ENCODE assay signal across 8 mouse cellular contexts in the genomic region with DNA sequence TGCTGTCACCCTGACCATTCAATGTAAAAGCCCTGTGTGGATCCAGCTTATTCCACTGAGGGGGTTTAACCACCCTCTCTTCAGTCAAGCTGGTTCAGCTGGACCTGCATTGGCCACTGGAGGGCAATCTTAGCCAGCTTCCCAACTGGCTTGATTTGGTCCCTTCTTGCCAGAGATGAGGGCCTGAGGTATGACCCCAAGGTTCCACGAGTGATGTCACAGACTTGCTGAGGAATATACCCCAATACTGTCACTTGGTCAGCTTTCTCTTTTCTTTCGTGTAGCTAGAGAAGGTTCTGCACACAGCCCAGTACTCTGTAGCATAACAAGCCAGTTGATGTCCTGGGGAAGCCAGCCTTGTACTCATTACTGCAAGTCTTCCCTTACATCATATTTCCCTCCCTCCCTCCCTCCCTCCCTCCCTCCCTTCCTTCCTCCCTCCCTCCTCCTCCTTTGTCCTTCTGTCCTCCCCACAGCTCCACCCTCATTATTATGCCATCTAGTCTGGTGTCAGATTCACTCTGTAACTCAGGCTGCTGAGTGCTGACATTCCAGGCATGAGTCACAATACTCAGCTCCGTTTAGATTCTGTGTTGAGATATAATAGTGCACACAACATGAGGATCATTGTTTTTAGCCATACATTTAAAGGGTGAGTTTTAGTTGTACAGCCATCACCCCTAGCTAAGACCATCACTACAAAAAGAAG. TPM values are rescaled to one million over a fixed set of nuclear protein-coding genes. Genes with fewer than 3 reads are reported as not detected.
DNase-seq lines count a peak whose midpoint lies in the region; ATAC-seq lines count a peak whose summit lies in the region.

No protein-coding gene starts in this region.

- no peaks in the 10 kb centered on the region for H3K27me3 ChIP-seq in embryonic facial prominence, embryonic 11.5 days (ENCODE audit: control insufficient read depth, insufficient read depth, low read length)
- no peaks in the 10 kb centered on the region for H3K27me3 ChIP-seq in hindbrain, embryonic 13.5 days
- no peaks in the 10 kb centered on the region for H3K27me3 ChIP-seq in limb, embryonic 10.5 days (ENCODE audit: low read depth, poor library complexity, severe bottlenecking)
- H3K27me3 ChIP-seq in midbrain, embryonic 16.5 days (ENCODE audit: control insufficient read depth, insufficient read depth, low read depth, low read length): no peaks in the 10 kb centered on the region

- peak; percentile 26 to 28 for DNase-seq in cerebellum, adult 18-20 months
- no peak for DNase-seq in cerebellum, adult 11-12 months
- peak; percentile 53 for DNase-seq in adipocyte (ENCODE audit: low spot score)
- peak; percentile 76 for DNase-seq in embryonic facial prominence, embryonic 11.5 days (ENCODE audit: low spot score)
- DNase-seq in limb, embryonic 10.5 days (ENCODE audit: low spot score): peak; percentile 66
- peak; percentile 41 for DNase-seq in yolk sac, embryonic 10.5 days (ENCODE audit: low spot score)

- no peak overlapping the region for H3K4me3 ChIP-seq in embryonic facial prominence, embryonic 11.5 days (ENCODE audit: low read depth, low read length)
- H3K4me3 ChIP-seq in hindbrain, embryonic 13.5 days: no peak overlapping the region
- no peak overlapping the region for H3K4me3 ChIP-seq in limb, embryonic 10.5 days
- H3K4me3 ChIP-seq in midbrain, embryonic 16.5 days (ENCODE audit: low read depth, low read length): no peak overlapping the region

- 35% methylated on average over 3 of the region's 3 CpGs for WGBS in embryonic facial prominence, embryonic 11.5 days
- WGBS in hindbrain, embryonic 13.5 days: 24% methylated on average over 3 of the region's 3 CpGs
- 44% methylated on average over 3 of the region's 3 CpGs for WGBS in limb, embryonic 10.5 days
- 31% methylated on average over 3 of the region's 3 CpGs for WGBS in midbrain, embryonic 16.5 days

- H3K36me3 ChIP-seq in embryonic facial prominence, embryonic 11.5 days (replicated peaks; ENCODE audit: control insufficient read depth, insufficient read depth, low read depth, low read length): no peaks in the 10 kb centered on the region
- H3K36me3 ChIP-seq in hindbrain, embryonic 13.5 days: no peaks in the 10 kb centered on the region
- no peaks in the 10 kb centered on the region for H3K36me3 ChIP-seq in limb, embryonic 10.5 days
- no peaks in the 10 kb centered on the region for H3K36me3 ChIP-seq in midbrain, embryonic 16.5 days (ENCODE audit: control insufficient read depth, insufficient read depth, low read length)

- H3K4me1 ChIP-seq in embryonic facial prominence, embryonic 11.5 days (ENCODE audit: control insufficient read depth, insufficient read depth, low read length): no peaks in the 10 kb centered on the region
- peaks cover 23% of the 10 kb centered on the region for H3K4me1 ChIP-seq in hindbrain, embryonic 13.5 days (replicated peaks)
- H3K4me1 ChIP-seq in limb, embryonic 10.5 days: peaks cover 24% of the 10 kb centered on the region
- peaks cover 9% of the 10 kb centered on the region for H3K4me1 ChIP-seq in midbrain, embryonic 16.5 days (ENCODE audit: control insufficient read depth, insufficient read depth, low read length)

- H3K4me2 ChIP-seq in embryonic facial prominence, embryonic 11.5 days (ENCODE audit: low read depth, low read length): no peak overlapping the region
- H3K4me2 ChIP-seq in hindbrain, embryonic 13.5 days: no peak overlapping the region
- H3K4me2 ChIP-seq in midbrain, embryonic 16.5 days (ENCODE audit: low read length): no peak overlapping the region

- no peak overlapping the region for H3K9ac ChIP-seq in embryonic facial prominence, embryonic 11.5 days (replicated peaks; ENCODE audit: low read length)
- H3K9ac ChIP-seq in hindbrain, embryonic 13.5 days: no peak overlapping the region
- no peak overlapping the region for H3K9ac ChIP-seq in midbrain, embryonic 16.5 days (ENCODE audit: low read depth, low read length)

- H3K27ac ChIP-seq in embryonic facial prominence, embryonic 11.5 days (replicated peaks; ENCODE audit: low read depth, low read length): no peak overlapping the region
- H3K27ac ChIP-seq in hindbrain, embryonic 13.5 days: no peak overlapping the region
- H3K27ac ChIP-seq in limb, embryonic 10.5 days: no peak overlapping the region
- no peak overlapping the region for H3K27ac ChIP-seq in midbrain, embryonic 16.5 days (ENCODE audit: low read length)

- H3K9me3 ChIP-seq in embryonic facial prominence, embryonic 11.5 days (replicated peaks; ENCODE audit: control insufficient read depth, low read length): no peaks in the 10 kb centered on the region
- no peaks in the 10 kb centered on the region for H3K9me3 ChIP-seq in hindbrain, embryonic 13.5 days
- no peaks in the 10 kb centered on the region for H3K9me3 ChIP-seq in limb, embryonic 10.5 days (replicated peaks)
- H3K9me3 ChIP-seq in midbrain, embryonic 16.5 days (replicated peaks; ENCODE audit: control insufficient read depth, low read length, poor library complexity, severe bottlenecking): no peaks in the 10 kb centered on the region

- 0 out of 2 replicates have a peak, but pooled peaks have one; percentile 30 for ATAC-seq in embryonic facial prominence, embryonic 11.5 days (replicated peaks; ENCODE audit: insufficient number of reproducible peaks, low FRiP score, low TSS enrichment, low read depth)
- ATAC-seq in hindbrain, embryonic 13.5 days (ENCODE audit: low FRiP score): peak; percentile 59
- peak; percentile 66; the same call in 1 of the 2 replicates for ATAC-seq in midbrain, embryonic 16.5 days

RNA-seq across cellular contexts. Expression of gene Capn8, which starts 4.3 kb away (rescaled TPM):
- polyA plus RNA-seq in embryonic facial prominence, embryonic 11.5 days (2014; fragmentation: Nextera tagmentation; extraction: Ambion mirVana): not detected in 2 replicates
- polyA plus RNA-seq in hindbrain, embryonic 13.5 days (2015; fragmentation: Nextera tagmentation; extraction: Ambion mirVana): 0.10 TPM in 2 replicates
- 0.06 TPM in 1 of 2 replicates, not detected in the other for polyA plus RNA-seq in limb, embryonic 10.5 days (2016; fragmentation: Nextera tagmentation; extraction: Ambion mirVana)
- 0.14 and 0.21 TPM in 2 replicates for polyA plus RNA-seq in midbrain, embryonic 16.5 days (2015; fragmentation: Nextera tagmentation; extraction: Ambion mirVana)

RNA-seq across cellular contexts. Expression of gene Capn2, which starts 43.1 kb away (rescaled TPM):
- polyA plus RNA-seq in embryonic facial prominence, embryonic 11.5 days (2014; fragmentation: Nextera tagmentation; extraction: Ambion mirVana): 80.8 and 89.1 TPM in 2 replicates
- polyA plus RNA-seq in hindbrain, embryonic 13.5 days (2015; fragmentation: Nextera tagmentation; extraction: Ambion mirVana): 85.0 and 85.8 TPM in 2 replicates
- 65.2 and 86.5 TPM in 2 replicates for polyA plus RNA-seq in limb, embryonic 10.5 days (2016; fragmentation: Nextera tagmentation; extraction: Ambion mirVana)
- polyA plus RNA-seq in midbrain, embryonic 16.5 days (2015; fragmentation: Nextera tagmentation; extraction: Ambion mirVana): 84.5 and 89.8 TPM in 2 replicates
